Mouse (Mus musculus) heart, embryonic 15.5 days (tissue): ENCODE results near the gene Isl2. TPM values are rescaled to one million over a fixed set of nuclear protein-coding genes. Genes with fewer than 3 reads are reported as not detected.

Experiments used
- ATAC-seq: fragments of 200-750 bp; cut with Nextera tagmentation; replicated peaks from 2 replicates; pipeline ENCODE4 v1.8.0; 2017; ENCODE audit warnings: low read depth, moderate TSS enrichment; ENCODE audit not compliant: insufficient number of reproducible peaks, insufficient read depth, low FRiP score
- H3K27ac ChIP-seq: fragments of 300-500 bp; sonication (generic); 2 replicates; pipeline ENCODE4 v1.5.1; 2015; ENCODE audit warnings: mild to moderate bottlenecking, inconsistent platforms
- H3K27me3 ChIP-seq: fragments of 300-500 bp; sonication (generic); 2 replicates; pipeline ENCODE4 v1.6.1; 2015; ENCODE audit warnings: inconsistent platforms
- H3K36me3 ChIP-seq: fragments of 300-500 bp; sonication (generic); 2 replicates; pipeline ENCODE4 v1.6.1; 2015; ENCODE audit warnings: mild to moderate bottlenecking, inconsistent platforms
- H3K4me1 ChIP-seq: fragments of 300-500 bp; sonication (generic); replicated peaks from 2 replicates; pipeline ENCODE4 v1.6.1; 2015; ENCODE audit warnings: inconsistent platforms
- H3K4me2 ChIP-seq: fragments of 300-500 bp; sonication (generic); 2 replicates; pipeline ENCODE4 v1.6.1; 2015; ENCODE audit warnings: inconsistent platforms, mild to moderate bottlenecking, moderate library complexity
- H3K4me3 ChIP-seq: fragments of 300-500 bp; sonication (generic); 2 replicates; pipeline ENCODE4 v1.5.1; 2015; ENCODE audit warnings: mild to moderate bottlenecking, inconsistent platforms
- H3K9ac ChIP-seq: fragments of 300-500 bp; sonication (generic); 2 replicates; pipeline ENCODE4 v1.6.1; 2015; ENCODE audit warnings: mild to moderate bottlenecking, inconsistent platforms
- H3K9me3 ChIP-seq: fragments of 300-500 bp; sonication (generic); replicated peaks from 2 replicates; pipeline ENCODE4 v1.6.1; 2016; ENCODE audit warnings: inconsistent platforms
- WGBS: fragments of 180-500 bp; shearing (Covaris S2); methylation state at CpG from one replicate; pipeline ENCODE4 v1.1.7; 2015; ENCODE audit warnings: mixed read lengths; 5-methylcytosine and 5-hydroxymethylcytosine counted together
- polyA plus RNA-seq: library from polyadenylated mRNA; unstranded; fragments of >200 nt; fragmentation: Nextera tagmentation; extraction: Ambion mirVana; gene quantifications from 2 replicates; pipeline ENCODE4 v1.2.1, GENCODE M21; 2015

Isl2 gene
- polyA plus RNA-seq, 1 experiment from 2014 or later = 0.08 TPM

GRCm38 (mm10) chr9:55548871-55549270 is 10.4 kb downstream of the Isl2 start:
- peaks cover 57% of the 10 kb centered on the region for H3K27me3 ChIP-seq
- H3K9me3 ChIP-seq = no peaks in the 10 kb centered on the region
- no peak overlapping the region for H3K9ac ChIP-seq
- no peaks in the 10 kb centered on the region for H3K36me3 ChIP-seq
- no peak overlapping the region for H3K27ac ChIP-seq
- peaks cover 32% of the 10 kb centered on the region for H3K4me1 ChIP-seq
- 26% methylated on average over 3 of the region's 3 CpGs for WGBS
- H3K4me2 ChIP-seq = peak overlapping the region; percentile 46
- no peak overlapping the region for H3K4me3 ChIP-seq
- ATAC-seq = no peak

DNA sequence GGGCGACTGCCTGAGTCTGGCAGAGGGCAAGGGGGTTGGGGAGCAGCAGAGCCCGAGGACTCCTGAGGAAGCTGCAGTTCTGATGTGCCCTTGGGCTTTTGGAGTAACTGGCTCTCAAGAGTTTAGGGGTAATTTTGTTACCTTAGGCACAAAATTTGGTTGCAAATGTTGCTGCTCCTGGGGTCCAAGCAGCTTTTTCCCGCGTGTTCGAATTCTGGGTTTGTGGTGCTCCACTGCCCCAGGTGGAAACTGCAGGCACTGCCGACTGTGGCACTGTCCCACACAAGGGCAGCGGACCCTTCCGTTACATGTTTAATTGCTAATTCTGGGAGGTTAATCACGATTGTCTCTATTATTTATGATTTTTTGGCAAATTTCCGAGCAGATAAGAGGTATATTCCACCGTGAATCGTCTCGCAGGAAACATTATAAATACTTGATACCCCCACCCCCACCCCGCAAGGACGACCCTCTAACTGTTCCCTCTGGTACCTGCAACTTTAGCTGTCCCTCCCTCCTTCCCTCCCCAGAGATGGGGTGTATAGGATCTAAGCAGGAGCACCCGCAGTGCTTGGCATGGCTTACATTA is 10.9 kb downstream of the Isl2 start:
- Histone ChIP-seq H3K27me3 (peaks cover 52% of the 10 kb centered on the region), H3K27ac (no peak overlapping the region), H3K4me2 (peak overlapping the region; percentile 46), H3K4me1 (peaks cover 27% of the 10 kb centered on the region), H3K36me3 (no peaks in the 10 kb centered on the region), H3K4me3 (peak overlapping the region; percentile 8; the same call in 1 of the 2 replicates), H3K9me3 (no peaks in the 10 kb centered on the region), H3K9ac (no peak overlapping the region)
- ATAC-seq = no peak
- WGBS = 8% methylated on average over 16 of the region's 16 CpGs

DNA sequence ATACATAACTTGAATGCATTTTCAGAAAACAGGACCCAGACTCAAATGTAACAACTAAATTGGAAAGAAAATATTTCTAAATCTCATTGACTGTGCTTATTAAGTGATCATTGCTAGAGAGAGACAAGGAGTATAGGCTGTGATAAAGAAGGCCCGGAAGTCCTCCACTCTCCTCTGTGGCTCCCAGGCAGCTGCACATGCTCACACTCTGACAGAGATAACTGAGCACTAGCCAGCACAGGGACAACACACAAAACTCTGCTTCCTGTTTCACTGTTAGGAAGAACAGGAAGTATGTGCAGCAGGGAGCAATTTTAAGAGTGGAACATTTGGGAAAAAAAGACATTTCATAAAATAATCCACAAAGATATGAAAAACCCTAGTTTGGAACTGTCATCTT is 16.5 kb downstream of the Isl2 start:
- H3K36me3 ChIP-seq = no peaks in the 10 kb centered on the region
- no peaks in the 10 kb centered on the region for H3K9me3 ChIP-seq
- H3K4me3 ChIP-seq = no peak overlapping the region
- H3K4me1 ChIP-seq = 0 out of 2 replicates have a peak, but pooled peaks cover 2% of the 10 kb centered on the region
- H3K4me2 ChIP-seq = no peak overlapping the region
- H3K27ac ChIP-seq = no peak overlapping the region
- H3K27me3 ChIP-seq = no peaks in the 10 kb centered on the region; the same call in 1 of the 2 replicates
- WGBS = 24% methylated on average over 1 of the region's 1 CpGs
- ATAC-seq = no peak
- H3K9ac ChIP-seq = no peak overlapping the region

DNA sequence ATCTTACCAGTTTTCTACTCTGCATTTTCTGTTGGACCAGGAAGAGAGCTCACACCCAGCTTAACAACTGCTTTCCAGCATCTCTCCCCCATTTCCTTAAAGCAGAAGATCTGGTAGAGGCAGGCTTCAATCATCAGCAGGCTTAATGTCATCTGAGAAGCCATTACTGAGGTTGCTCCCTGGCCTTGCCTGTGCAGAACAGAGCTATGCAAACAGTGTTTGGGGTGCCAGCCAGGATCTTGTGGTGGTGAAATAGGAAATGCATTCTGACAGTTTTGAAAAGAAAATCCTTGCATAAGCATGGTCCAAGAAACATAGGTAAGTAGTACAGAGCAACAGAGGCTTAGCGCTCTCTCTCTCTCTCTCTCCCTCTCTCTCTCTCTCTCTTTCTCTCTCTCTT is 22.5 kb downstream of the Isl2 start:
- Histone ChIP-seq H3K9ac (no peak overlapping the region), H3K4me3 (no peak overlapping the region), H3K36me3 (no peaks in the 10 kb centered on the region), H3K4me2 (no peak overlapping the region), H3K9me3 (no peaks in the 10 kb centered on the region), H3K4me1 (no peaks in the 10 kb centered on the region), H3K27me3 (no peaks in the 10 kb centered on the region), H3K27ac (no peak overlapping the region)
- 93% methylated on average over 1 of the region's 1 CpGs for WGBS
- no peak for ATAC-seq

GRCm38 (mm10) chr9:55568466-55569159 is 30.1 kb downstream of the Isl2 start:
- no peak overlapping the region for H3K9ac ChIP-seq
- no peaks in the 10 kb centered on the region for H3K4me1 ChIP-seq
- no peaks in the 10 kb centered on the region for H3K9me3 ChIP-seq
- H3K36me3 ChIP-seq = no peaks in the 10 kb centered on the region
- no peak overlapping the region for H3K4me2 ChIP-seq
- WGBS = 58% methylated on average over 5 of the region's 5 CpGs
- no peak for ATAC-seq
- no peak overlapping the region for H3K27ac ChIP-seq
- no peaks in the 10 kb centered on the region for H3K27me3 ChIP-seq
- no peak overlapping the region for H3K4me3 ChIP-seq

DNA sequence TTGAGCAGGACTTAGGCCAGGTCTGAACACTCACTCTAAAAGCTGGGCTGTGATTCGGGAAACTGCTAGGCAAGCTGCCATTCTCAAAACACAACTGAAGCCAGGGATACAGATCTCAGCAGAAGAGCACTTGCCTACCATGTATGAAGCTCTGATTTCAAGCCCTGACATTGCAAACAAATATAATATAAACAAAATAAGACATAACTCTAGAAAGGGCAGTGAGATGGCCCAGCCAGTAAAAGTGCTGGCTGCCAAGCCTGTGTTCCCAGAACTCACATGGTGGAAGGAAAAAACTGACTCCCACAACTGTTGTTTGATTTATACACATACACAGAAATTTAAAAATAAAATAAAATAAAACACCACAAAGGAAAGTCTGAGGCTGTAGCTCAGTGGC is 32.6 kb downstream of the Isl2 start:
- ATAC-seq = no peak
- H3K9me3 ChIP-seq = no peaks in the 10 kb centered on the region
- WGBS = 75% methylated on average over 1 of the region's 1 CpGs
- H3K4me3 ChIP-seq = no peak overlapping the region
- no peaks in the 10 kb centered on the region for H3K27me3 ChIP-seq
- H3K4me2 ChIP-seq = no peak overlapping the region
- H3K27ac ChIP-seq = no peak overlapping the region
- no peaks in the 10 kb centered on the region for H3K36me3 ChIP-seq
- H3K9ac ChIP-seq = no peak overlapping the region
- H3K4me1 ChIP-seq = no peaks in the 10 kb centered on the region

DNA sequence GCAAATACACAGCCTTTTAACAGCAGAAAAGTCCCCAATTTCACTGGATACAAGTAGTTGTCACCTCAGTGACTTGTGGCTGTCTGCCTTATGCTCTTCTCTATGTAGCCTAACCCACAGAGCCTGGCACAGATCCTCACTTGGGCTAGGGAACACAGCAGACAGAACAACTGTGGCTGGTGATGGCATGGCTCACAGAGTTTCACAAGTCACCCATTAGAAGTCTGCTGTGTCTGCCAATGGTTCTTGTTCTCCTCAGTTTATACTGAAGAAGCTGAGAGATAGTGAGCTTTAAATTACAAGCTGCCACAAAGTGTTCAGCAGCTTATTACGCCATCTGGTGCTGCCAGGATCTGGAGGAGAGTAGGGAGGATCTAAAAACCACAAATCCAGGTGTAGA is 38.1 kb downstream of the Isl2 start:
- Histone ChIP-seq H3K9ac (no peak overlapping the region), H3K4me1 (0 out of 2 replicates have a peak, but pooled peaks cover 3% of the 10 kb centered on the region), H3K36me3 (no peaks in the 10 kb centered on the region), H3K27me3 (no peaks in the 10 kb centered on the region), H3K4me3 (no peak overlapping the region), H3K27ac (no peak overlapping the region), H3K9me3 (no peaks in the 10 kb centered on the region), H3K4me2 (no peak overlapping the region)
- 72% methylated on average over 1 of the region's 1 CpGs for WGBS
- ATAC-seq = no peak

DNA sequence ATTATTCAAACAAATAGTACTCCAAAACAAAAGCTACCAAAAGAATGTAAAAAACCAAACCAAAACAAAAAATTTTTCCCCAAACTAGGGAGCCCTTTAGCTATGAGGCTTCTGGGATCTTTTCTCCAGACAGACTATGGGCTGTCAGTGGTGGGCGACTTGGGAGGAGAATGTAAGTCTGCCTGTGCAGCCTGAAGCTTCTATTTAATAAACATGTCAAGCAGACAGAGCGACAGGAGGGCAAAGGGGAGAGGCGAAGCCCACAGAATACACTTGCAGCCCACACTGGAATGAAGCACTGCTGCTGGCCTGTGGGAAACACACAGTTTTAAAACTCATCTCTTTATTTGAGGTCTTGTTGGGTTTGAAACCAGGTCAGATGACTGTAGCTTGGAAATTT is 42.9 kb downstream of the Isl2 start:
- Histone ChIP-seq H3K9me3 (no peaks in the 10 kb centered on the region), H3K4me2 (no peak overlapping the region), H3K36me3 (no peaks in the 10 kb centered on the region), H3K4me1 (0 out of 2 replicates have a peak, but pooled peaks cover 3% of the 10 kb centered on the region), H3K9ac (no peak overlapping the region), H3K27me3 (no peaks in the 10 kb centered on the region), H3K27ac (no peak overlapping the region), H3K4me3 (no peak overlapping the region)
- 61% methylated on average over 3 of the region's 3 CpGs for WGBS
- no peak for ATAC-seq

DNA sequence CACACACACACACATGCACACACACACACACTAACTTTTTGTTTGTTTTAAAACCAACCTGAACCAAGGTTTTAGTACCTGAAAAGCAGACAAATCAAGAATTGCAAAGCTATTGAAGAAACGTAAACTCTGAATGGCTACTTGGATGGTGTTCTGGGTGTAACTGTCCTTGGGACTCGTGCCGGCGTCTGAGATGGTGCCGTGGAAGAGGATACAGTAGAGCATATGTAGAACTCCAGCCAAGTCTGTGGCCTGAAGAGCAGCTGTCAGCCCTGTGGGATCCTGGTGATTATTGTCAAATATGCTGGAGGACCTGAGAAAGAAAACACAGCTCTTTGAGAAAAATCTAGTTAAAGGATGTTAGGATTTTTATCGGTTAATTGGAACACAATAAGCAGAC is 47.7 kb downstream of the Isl2 start:
- no peaks in the 10 kb centered on the region for H3K4me1 ChIP-seq
- no peaks in the 10 kb centered on the region for H3K27me3 ChIP-seq
- H3K9ac ChIP-seq = no peak overlapping the region
- WGBS = 90% methylated on average over 6 of the region's 6 CpGs
- no peak for ATAC-seq
- no peaks in the 10 kb centered on the region for H3K9me3 ChIP-seq
- H3K27ac ChIP-seq = no peak overlapping the region
- no peaks in the 10 kb centered on the region for H3K36me3 ChIP-seq
- no peak overlapping the region for H3K4me3 ChIP-seq
- no peak overlapping the region for H3K4me2 ChIP-seq

Other genes with a start within 250 kb of the Isl2 start
- gene Nrg4, start 211.8 kb upstream of the Isl2 start, polyA plus RNA-seq = 0.73 and 1.4 TPM in 2 replicates
- gene Tmem266, start 211.8 kb upstream of the Isl2 start, polyA plus RNA-seq = 0.14 and 0.15 TPM in 2 replicates
- gene Etfa, start 26.4 kb upstream of the Isl2 start, polyA plus RNA-seq = 339 and 435 TPM in 2 replicates